Mouse (Mus musculus) limb, embryonic 14.5 days (tissue): ENCODE measurements at regions not wholly inside any gene's neighbourhood (a gene's known extent, or its start where the extent isn't known, plus 50 kb on each side); places are given as distances from the start of the nearest gene placed in this dataset.

ENCODE experiments used
- ATAC-seq: fragments of 200-750 bp; cut with Nextera tagmentation; 2 replicates; pipeline ENCODE4 v1.8.0; 2017; ENCODE audit warnings: low read depth, moderate number of reproducible peaks, moderate TSS enrichment; ENCODE audit not compliant: low FRiP score
- DNase-seq: peaks from one replicate; pipeline ENCODE4 v3.0.0-alpha.2; 2015; ENCODE audit warnings: low spot score
- H3K27ac ChIP-seq: fragments of 300-500 bp; sonication (generic); replicated peaks from 2 replicates; pipeline ENCODE4 v1.5.1; 2014; ENCODE audit warnings: low read depth, mild to moderate bottlenecking, low read length, moderate library complexity, mixed read lengths
- H3K27me3 ChIP-seq: fragments of 300-500 bp; sonication (generic); 2 replicates; pipeline ENCODE4 v1.6.1; 2014; ENCODE audit warnings: low read length, mixed read lengths; ENCODE audit not compliant: control insufficient read depth, insufficient read depth
- H3K36me3 ChIP-seq: fragments of 300-500 bp; sonication (generic); 2 replicates; pipeline ENCODE4 v1.6.1; 2014; ENCODE audit warnings: mild to moderate bottlenecking, low read length, moderate library complexity, mixed read lengths; ENCODE audit not compliant: control insufficient read depth, insufficient read depth
- H3K4me1 ChIP-seq: fragments of 300-500 bp; sonication (generic); 2 replicates; pipeline ENCODE4 v1.6.1; 2014; ENCODE audit warnings: antibody characterized with exemption, low read length, mixed read lengths; ENCODE audit not compliant: control insufficient read depth, insufficient read depth
- H3K4me2 ChIP-seq: fragments of 300-500 bp; sonication (generic); replicated peaks from 2 replicates; pipeline ENCODE4 v1.6.1; 2014; ENCODE audit warnings: low read depth, mild to moderate bottlenecking, low read length, moderate library complexity; ENCODE audit not compliant: severe bottlenecking
- H3K4me3 ChIP-seq: fragments of 300-500 bp; sonication (generic); replicated peaks from 2 replicates; pipeline ENCODE4 v1.5.1; 2014; ENCODE audit warnings: low read length
- H3K9ac ChIP-seq: fragments of 300-500 bp; sonication (generic); 2 replicates; pipeline ENCODE4 v1.6.1; 2014; ENCODE audit warnings: mild to moderate bottlenecking, low read depth, low read length, moderate library complexity; ENCODE audit not compliant: severe bottlenecking
- H3K9me3 ChIP-seq: fragments of 300-500 bp; sonication (generic); 2 replicates; pipeline ENCODE4 v1.6.1; 2016; ENCODE audit warnings: low read length; ENCODE audit not compliant: control insufficient read depth
- POLR2A ChIP-seq: fragments of 200-500 bp; IDR thresholded peaks from 2 replicates; pipeline ENCODE4 v1.8.0; 2012; ENCODE audit warnings: inconsistent platforms, mild to moderate bottlenecking, moderate library complexity, borderline replicate concordance; ENCODE audit not compliant: insufficient read depth, insufficient read length; ENCODE audit errors: extremely low read depth
- WGBS: fragments of 180-500 bp; shearing (Covaris S2); extraction: QIAGEN DNeasy Blood & Tissue Kit; methylation state at CpG from one replicate; pipeline ENCODE4 v1.1.7; 2014; 5-methylcytosine and 5-hydroxymethylcytosine counted together

DNA sequence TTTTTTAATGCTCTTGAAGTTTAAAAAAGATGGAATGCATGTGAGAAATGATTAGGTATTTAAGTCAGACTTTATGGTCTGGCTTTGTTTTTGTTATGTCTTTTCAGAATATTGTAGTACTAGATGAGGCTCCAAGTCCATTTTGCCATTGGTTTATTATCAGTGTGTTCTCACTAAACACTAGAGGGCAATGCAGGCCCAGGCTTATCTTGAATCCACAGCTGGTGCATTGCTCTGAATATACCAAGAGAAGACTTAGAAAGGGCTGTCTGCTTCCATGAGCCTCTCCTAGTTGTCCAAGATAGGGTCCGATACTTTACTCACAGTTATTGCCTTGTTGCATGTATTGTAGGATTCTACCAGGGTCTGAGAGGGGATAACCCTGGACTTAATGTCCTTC lies 151.7 kb downstream of the Sqor start:
- Histone ChIP-seq H3K9ac (no peak overlapping the region), H3K36me3 (no peaks in the 10 kb centered on the region), H3K4me2 (no peak overlapping the region), H3K27me3 (no peaks in the 10 kb centered on the region), H3K27ac (no peak overlapping the region), H3K4me3 (no peak overlapping the region), H3K4me1 (no peaks in the 10 kb centered on the region), H3K9me3 (no peaks in the 10 kb centered on the region)
- peak; percentile 31 for DNase-seq
- 91% methylated on average over 1 of the region's 1 CpGs for WGBS
- TF ChIP-seq POLR2A, result no peak
- no peak for ATAC-seq

DNA sequence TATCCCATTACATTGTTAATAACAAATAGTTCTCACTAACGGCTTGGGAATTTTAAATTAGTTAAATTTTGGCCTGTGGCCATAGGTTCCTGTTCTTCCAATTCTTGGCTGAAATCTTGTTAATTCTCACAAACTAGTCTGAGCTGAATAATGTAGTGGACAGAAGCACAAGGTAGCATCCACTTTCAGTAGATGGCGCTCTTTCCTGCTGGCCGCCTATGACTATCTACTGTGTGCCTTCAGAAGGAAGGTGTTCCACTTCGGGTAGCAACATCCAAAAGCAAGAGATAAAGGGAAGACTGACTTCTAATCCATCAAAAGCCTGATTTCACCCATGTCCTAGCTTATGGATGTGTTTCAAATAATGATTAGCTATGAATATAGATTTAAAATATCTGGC lies 172.9 kb downstream of the Sqor start:
- no peak for ATAC-seq
- Histone ChIP-seq H3K27me3 (no peaks in the 10 kb centered on the region), H3K9ac (no peak overlapping the region), H3K4me2 (no peak overlapping the region), H3K9me3 (no peaks in the 10 kb centered on the region), H3K4me3 (no peak overlapping the region), H3K36me3 (no peaks in the 10 kb centered on the region), H3K4me1 (no peaks in the 10 kb centered on the region), H3K27ac (no peak overlapping the region)
- WGBS, result 44% methylated on average over 4 of the region's 4 CpGs
- peak; percentile 9 for DNase-seq
- no peak for TF ChIP-seq POLR2A

- no peaks in the 10 kb centered on the region for H3K36me3 ChIP-seq
- no peak for ATAC-seq
Measured at GRCm38 (mm10) chr2:122944841-122945240, 179.8 kb downstream of the Sqor start.

GRCm38 (mm10) chr2:122945891-122946290 lies 180.9 kb downstream of the Sqor start:
- H3K36me3 ChIP-seq, result no peaks in the 10 kb centered on the region
- H3K27ac ChIP-seq, result no peak overlapping the region
- DNase-seq, result no peak
- 92% methylated on average over 3 of the region's 3 CpGs for whole genome bisulfite sequencing
- no peak for TF ChIP-seq POLR2A
- no peaks in the 10 kb centered on the region for H3K27me3 ChIP-seq
- no peak overlapping the region for H3K4me3 ChIP-seq
- no peaks in the 10 kb centered on the region for H3K9me3 ChIP-seq
- H3K4me1 ChIP-seq, result no peaks in the 10 kb centered on the region
- no peak for ATAC-seq
- H3K4me2 ChIP-seq, result no peak overlapping the region
- no peak overlapping the region for H3K9ac ChIP-seq

More at GRCm38 (mm10) chr2:122944841-122945240, 179.8 kb downstream of the Sqor start:
- H3K9me3 ChIP-seq, result no peaks in the 10 kb centered on the region
- no peaks in the 10 kb centered on the region for H3K4me1 ChIP-seq
- no peak for TF ChIP-seq POLR2A
- no peak overlapping the region for H3K4me2 ChIP-seq
- H3K4me3 ChIP-seq, result no peak overlapping the region
- WGBS, result 58% methylated on average over 2 of the region's 2 CpGs
- no peak overlapping the region for H3K9ac ChIP-seq
- no peak for DNase-seq
- H3K27ac ChIP-seq, result no peak overlapping the region
- no peaks in the 10 kb centered on the region for H3K27me3 ChIP-seq

DNA sequence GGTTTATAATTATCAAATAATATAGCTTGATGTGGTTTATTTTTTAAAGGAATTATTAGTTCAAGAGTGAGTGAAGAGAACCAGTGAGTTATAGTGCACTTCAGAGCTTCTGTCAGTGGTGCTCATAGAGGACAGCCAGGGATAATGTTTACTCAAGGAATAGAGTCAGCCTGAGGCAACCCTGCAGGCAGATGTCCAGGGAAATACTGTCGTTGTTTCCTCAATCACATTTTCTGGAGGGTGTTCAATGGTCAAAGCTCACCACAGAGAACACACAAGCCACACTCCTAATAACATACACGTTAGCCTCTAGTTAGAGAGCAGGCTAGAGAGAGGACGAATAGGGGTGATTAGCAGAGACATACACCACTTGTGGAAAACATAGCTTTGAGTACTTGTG lies 184.0 kb downstream of the Sqor start:
- H3K4me3 ChIP-seq, result no peak overlapping the region
- H3K9ac ChIP-seq, result no peak overlapping the region
- DNase-seq, result no peak
- ATAC-seq, result no peak
- H3K4me2 ChIP-seq, result no peak overlapping the region
- no peaks in the 10 kb centered on the region for H3K36me3 ChIP-seq
- no peaks in the 10 kb centered on the region for H3K27me3 ChIP-seq
- no peaks in the 10 kb centered on the region for H3K9me3 ChIP-seq
- TF ChIP-seq POLR2A, result no peak
- no peaks in the 10 kb centered on the region for H3K4me1 ChIP-seq
- WGBS, result 74% methylated on average over 3 of the region's 3 CpGs
- H3K27ac ChIP-seq, result no peak overlapping the region

DNA sequence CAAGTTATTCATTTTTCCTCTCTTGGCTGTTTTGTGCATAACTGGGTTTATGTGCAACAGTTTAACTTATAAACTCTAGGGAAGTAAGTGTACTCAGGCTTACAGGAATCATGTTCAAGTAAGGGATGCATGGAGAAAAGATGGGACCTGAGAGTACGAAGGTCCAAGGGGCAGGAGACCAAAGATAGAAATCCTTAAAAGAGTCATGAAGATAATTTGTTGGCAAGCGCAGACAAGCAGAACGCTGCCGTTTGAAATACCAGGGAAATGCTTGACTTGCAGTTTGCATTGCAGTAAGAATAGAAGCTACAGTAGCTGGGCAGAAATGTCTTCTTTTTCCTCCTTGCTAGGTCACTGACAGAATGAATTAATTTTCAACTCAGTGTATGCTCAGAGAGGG lies 196.7 kb downstream of the Sqor start:
- Histone ChIP-seq H3K4me3 (no peak overlapping the region), H3K4me1 (no peaks in the 10 kb centered on the region), H3K9me3 (no peaks in the 10 kb centered on the region), H3K27ac (no peak overlapping the region), H3K9ac (no peak overlapping the region), H3K36me3 (no peaks in the 10 kb centered on the region), H3K27me3 (no peaks in the 10 kb centered on the region), H3K4me2 (no peak overlapping the region)
- no peak for DNase-seq
- ATAC-seq, result no peak
- TF ChIP-seq POLR2A, result no peak
- 81% methylated on average over 4 of the region's 4 CpGs for WGBS
